Mouse (Mus musculus) kidney, adult 2 months (tissue): ENCODE results near the gene Atxn7l3.
"Not testable (repeated sequence)": the region's sequence is repeated elsewhere in the genome, so short reads cannot be mapped to it uniquely, and the experiment has no call there.

Source experiments
- CTCF ChIP-seq: fragments of 200-500 bp; conservative IDR thresholded peaks from 2 replicates; pipeline ENCODE4 v1.5.1; 2011; ENCODE audit warnings: low read depth, mild to moderate bottlenecking, control low read depth, low read length, moderate library complexity, mixed read lengths; ENCODE audit not compliant: insufficient read depth, insufficient read length
- POLR2A ChIP-seq: fragments of 200-500 bp; IDR thresholded peaks from one replicate; pipeline ENCODE4 v1.6.1; 2011; ENCODE audit warnings: low read depth, low read length, control low read depth

DNA sequence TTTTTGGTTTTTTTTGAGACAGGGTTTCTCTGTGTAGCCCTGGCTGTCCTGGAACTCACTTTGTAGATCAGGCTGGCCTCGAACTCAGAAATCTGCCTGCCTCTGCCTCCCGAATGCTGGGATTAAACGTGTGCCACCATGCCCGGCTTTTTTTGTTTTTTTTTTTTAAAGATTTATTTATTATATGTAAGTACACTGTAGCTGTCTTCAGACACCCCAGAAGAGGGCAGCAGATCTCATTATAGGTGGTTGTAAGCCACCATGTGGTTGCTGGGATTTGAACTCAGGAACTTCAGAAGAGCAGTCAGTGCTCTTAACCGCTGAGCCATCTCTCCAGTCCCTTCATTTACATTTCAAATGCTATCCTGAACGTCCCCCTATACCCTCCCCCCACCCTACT, 16.2 kb downstream of the Atxn7l3 start:
- TF ChIP-seq POLR2A, CTCF: not testable (repeated sequence)
